In the genomic region with DNA sequence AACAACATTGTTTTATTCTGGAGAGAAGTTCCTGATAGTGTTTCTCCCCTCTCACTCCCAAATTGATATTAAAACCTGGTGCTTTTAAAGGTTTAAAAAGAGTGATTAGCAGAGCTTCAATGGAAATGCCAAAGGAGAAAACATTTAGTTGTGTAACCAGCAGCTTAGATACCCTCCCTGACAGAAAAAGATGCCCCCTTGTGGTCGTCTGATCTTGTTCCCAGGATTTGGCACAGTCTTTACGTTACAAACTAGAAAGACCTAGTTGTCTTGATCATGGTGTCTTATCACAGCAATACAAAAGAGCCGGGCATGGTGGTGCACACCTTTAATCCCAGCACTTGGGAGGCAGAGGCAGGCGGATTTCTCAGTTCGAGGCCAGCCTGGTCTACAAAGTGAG, we compare ENCODE assay signal across 10 mouse cellular contexts. TPM values are rescaled to one million over a fixed set of nuclear protein-coding genes. Genes with fewer than 3 reads are reported as not detected.
DNase-seq lines count a peak whose midpoint lies in the region; ATAC-seq and TF ChIP-seq lines count a peak whose summit lies in the region.
"Had no signal": no experiment of that assay in that cellular context is flagged by ENCODE, and none has a peak within 500 bp of the region (broad histone marks: within the 10 kb centered on the region; RNA-seq: fewer than 3 reads in every experiment).

No protein-coding gene starts in this region.

- H3K27me3 ChIP-seq in midbrain, postnatal 0 days (ENCODE audit: insufficient read depth, low read length) = no peaks in the 10 kb centered on the region
- no peaks in the 10 kb centered on the region for H3K27me3 ChIP-seq in midbrain, embryonic 11.5 days (ENCODE audit: control insufficient read depth, insufficient read depth, low read length)
- H3K27me3 ChIP-seq in neural tube, embryonic 15.5 days (replicated peaks) = no peaks in the 10 kb centered on the region
- H3K27me3 ChIP-seq: heart, embryonic 13.5 days; liver, embryonic 15.5 days had no signal

- peak; percentile 33 for TF ChIP-seq CTCF in midbrain, postnatal 0 days (IDR thresholded peaks at IDR 0.05)

- no peak overlapping the region for H3K9ac ChIP-seq in midbrain, postnatal 0 days (replicated peaks; ENCODE audit: low read length, poor library complexity, severe bottlenecking)
- H3K9ac ChIP-seq in midbrain, embryonic 11.5 days (ENCODE audit: low read length) = no peak overlapping the region
- no peak overlapping the region for H3K9ac ChIP-seq in neural tube, embryonic 15.5 days (replicated peaks)
- H3K9ac ChIP-seq: heart, embryonic 13.5 days; liver, embryonic 15.5 days had no signal

- WGBS in midbrain, postnatal 0 days = 71% methylated on average over 5 of the region's 5 CpGs
- WGBS in midbrain, embryonic 11.5 days = 69% methylated on average over 5 of the region's 5 CpGs
- 73% methylated on average over 5 of the region's 5 CpGs for WGBS in neural tube, embryonic 15.5 days

- peak; percentile 18 for DNase-seq in gastrocnemius, postnatal 10 days
- DNase-seq in gastrocnemius, adult 8-10 months (ENCODE audit: low spot score in 2 of 2) = no peak
- DNase-seq in midbrain, postnatal 0 days (ENCODE audit: low spot score) = peak; percentile 23
- DNase-seq in midbrain, embryonic 11.5 days (ENCODE audit: low spot score, missing footprints) = no peak
- peak; percentile 32 for DNase-seq in adrenal gland, postnatal 25 days
- DNase-seq in spleen, postnatal 36 days (ENCODE audit: low spot score in 2 of 2) = peak; percentile 29 to 50
- no peak for DNase-seq in right cerebral cortex, postnatal 14 days

- no peaks in the 10 kb centered on the region for H3K36me3 ChIP-seq in midbrain, postnatal 0 days (ENCODE audit: insufficient read depth, low read length)
- H3K36me3 ChIP-seq in midbrain, embryonic 11.5 days (ENCODE audit: control insufficient read depth, insufficient read depth, low read length) = no peaks in the 10 kb centered on the region
- H3K36me3 ChIP-seq in neural tube, embryonic 15.5 days = no peaks in the 10 kb centered on the region
- H3K36me3 ChIP-seq: heart, embryonic 13.5 days; liver, embryonic 15.5 days had no signal

- ATAC-seq in midbrain, postnatal 0 days (ENCODE audit: low FRiP score) = no peak
- no peak for ATAC-seq in midbrain, embryonic 11.5 days (ENCODE audit: low FRiP score)
- ATAC-seq in neural tube, embryonic 15.5 days (ENCODE audit: low FRiP score) = no peak

- no peak overlapping the region for H3K4me3 ChIP-seq in midbrain, postnatal 0 days (ENCODE audit: low read depth, low read length)
- no peak overlapping the region for H3K4me3 ChIP-seq in midbrain, embryonic 11.5 days (ENCODE audit: low read depth, low read length)
- no peak overlapping the region for H3K4me3 ChIP-seq in neural tube, embryonic 15.5 days (replicated peaks)
- H3K4me3 ChIP-seq: heart, embryonic 13.5 days; liver, embryonic 15.5 days had no signal

- H3K9me3 ChIP-seq in midbrain, postnatal 0 days (ENCODE audit: low read length) = no peaks in the 10 kb centered on the region
- no peaks in the 10 kb centered on the region for H3K9me3 ChIP-seq in midbrain, embryonic 11.5 days (ENCODE audit: control insufficient read depth, low read length)
- H3K9me3 ChIP-seq in neural tube, embryonic 15.5 days (replicated peaks) = no peaks in the 10 kb centered on the region
- H3K9me3 ChIP-seq: heart, embryonic 13.5 days; liver, embryonic 15.5 days had no signal

- no peak overlapping the region for H3K4me2 ChIP-seq in midbrain, postnatal 0 days (ENCODE audit: low read depth, low read length, poor library complexity, severe bottlenecking)
- H3K4me2 ChIP-seq in midbrain, embryonic 11.5 days = no peak overlapping the region
- no peak overlapping the region for H3K4me2 ChIP-seq in neural tube, embryonic 15.5 days
- H3K4me2 ChIP-seq: heart, embryonic 13.5 days; liver, embryonic 15.5 days had no signal

- no peaks in the 10 kb centered on the region for H3K4me1 ChIP-seq in midbrain, postnatal 0 days (ENCODE audit: insufficient read depth, low read length)
- no peaks in the 10 kb centered on the region for H3K4me1 ChIP-seq in midbrain, embryonic 11.5 days (ENCODE audit: control insufficient read depth, insufficient read depth, low read length)
- H3K4me1 ChIP-seq in neural tube, embryonic 15.5 days = no peaks in the 10 kb centered on the region
- H3K4me1 ChIP-seq: heart, embryonic 13.5 days; liver, embryonic 15.5 days had no signal

- no peak overlapping the region for H3K27ac ChIP-seq in midbrain, postnatal 0 days (ENCODE audit: low read depth, low read length)
- no peak overlapping the region for H3K27ac ChIP-seq in midbrain, embryonic 11.5 days (ENCODE audit: low read depth, low read length)
- no peak overlapping the region for H3K27ac ChIP-seq in neural tube, embryonic 15.5 days (replicated peaks)
- H3K27ac ChIP-seq: heart, embryonic 13.5 days; liver, embryonic 15.5 days had no signal

RNA-seq across cellular contexts. Expression of a gene that starts 16.9 kb away (rescaled TPM):
- under 1 TPM in 1 of 2 experiments, not detected in 1; 0.23 TPM for total RNA-seq in gastrocnemius, postnatal 10 days (2021)
- total RNA-seq in gastrocnemius, adult 8-10 months (2022) = not detected
- total RNA-seq in midbrain, postnatal 0 days (2014; rRNA removed) = 0.66 and 1.5 TPM in 2 replicates
- polyA plus RNA-seq in midbrain, postnatal 0 days (2015; fragmentation: Nextera tagmentation; extraction: Ambion mirVana) = 0.20 and 0.44 TPM in 2 replicates
- polyA plus RNA-seq in midbrain, embryonic 11.5 days (2014; fragmentation: Nextera tagmentation; extraction: Ambion mirVana) = 0.08 TPM in 1 of 2 replicates, not detected in the other
- total RNA-seq in adrenal gland, postnatal 25 days (2021) = not detected in 2 replicates
- polyA plus RNA-seq in neural tube, embryonic 15.5 days (2015; fragmentation: Nextera tagmentation; extraction: Ambion mirVana) = 0.18 TPM in 1 of 2 replicates, not detected in the other
- polyA plus RNA-seq: liver, embryonic 15.5 days had no signal

RNA-seq across cellular contexts. Expression of a gene that starts 38.3 kb away (rescaled TPM):
- total RNA-seq in gastrocnemius, postnatal 10 days (2021) = 10 to 100 TPM; 10.1 to 12.7 TPM
- total RNA-seq in gastrocnemius, adult 8-10 months (2022) = 10 to 100 TPM in 2 of 4 experiments, 1 to 10 TPM in 2; 8.5 to 11.6 (median 9.6) TPM
- total RNA-seq in midbrain, postnatal 0 days (2014; rRNA removed) = 24.8 and 25.7 TPM in 2 replicates
- polyA plus RNA-seq in midbrain, postnatal 0 days (2015; fragmentation: Nextera tagmentation; extraction: Ambion mirVana) = 11.4 and 13.1 TPM in 2 replicates
- polyA plus RNA-seq in midbrain, embryonic 11.5 days (2014; fragmentation: Nextera tagmentation; extraction: Ambion mirVana) = 3.7 and 4.0 TPM in 2 replicates
- total RNA-seq in adrenal gland, postnatal 25 days (2021) = 20.2 and 20.5 TPM in 2 replicates
- polyA plus RNA-seq in neural tube, embryonic 15.5 days (2015; fragmentation: Nextera tagmentation; extraction: Ambion mirVana) = 10.2 and 12.2 TPM in 2 replicates

Comparison
In these comparisons a context has a peak if more than half of its experiments do, and no peak if none do; other contexts are left out.
1. DNase-seq: peak in gastrocnemius, postnatal 10 days (single experiment), midbrain, postnatal 0 days (single experiment), adrenal gland, postnatal 25 days (single experiment) and spleen, postnatal 36 days (2 of 2); none in gastrocnemius, adult 8-10 months (0 of 2), midbrain, embryonic 11.5 days (single experiment) and right cerebral cortex, postnatal 14 days (single experiment).